Mouse (Mus musculus): ENCODE results near the gene Gch1.

GRCm38 (mm10) chr14:47178851-47179250 is 10.4 kb downstream of the Gch1 start:
- TF ChIP-seq GATA1 (IDR thresholded peaks at IDR 0.05; ENCODE audit: borderline replicate concordance, low read length) = no peak
- TF ChIP-seq FLI1 (IDR thresholded peaks at IDR 0.05; ENCODE audit: low read length) = no peak
